Mouse (Mus musculus) frontal cortex, postnatal 14 days (tissue): ENCODE measurements at regions not wholly inside any gene's neighbourhood (a gene's known extent, or its start where the extent isn't known, plus 50 kb on each side); places are given as distances from the start of the nearest gene placed in this dataset.
A peak's percentile ranks its signal among the peaks of the same experiment; 100 is the strongest.

ENCODE experiments used
- DNase-seq, 2 experiments: peaks; one replicate each; pipeline ENCODE4 v3.0.0; 2022; ENCODE audit warnings: low spot score in 2 of 2

- peak; percentile 4 to 6 for DNase-seq
These were observed 481.0 kb downstream of the Lipi start for GRCm38 (mm10) chr16:75104894-75105293.

- DNase-seq: no peak
These were observed 492.7 kb downstream of the Lipi start for GRCm38 (mm10) chr16:75093163-75093562.

GRCm38 (mm10) chr16:75092471-75093130 is 493.3 kb downstream of the Lipi start:
- peak in 1 of 2 experiments; percentile 18 for DNase-seq

- DNase-seq: peak in 1 of 2 experiments; percentile 7
These were observed 493.9 kb downstream of the Lipi start for GRCm38 (mm10) chr16:75091931-75092330.

DNA sequence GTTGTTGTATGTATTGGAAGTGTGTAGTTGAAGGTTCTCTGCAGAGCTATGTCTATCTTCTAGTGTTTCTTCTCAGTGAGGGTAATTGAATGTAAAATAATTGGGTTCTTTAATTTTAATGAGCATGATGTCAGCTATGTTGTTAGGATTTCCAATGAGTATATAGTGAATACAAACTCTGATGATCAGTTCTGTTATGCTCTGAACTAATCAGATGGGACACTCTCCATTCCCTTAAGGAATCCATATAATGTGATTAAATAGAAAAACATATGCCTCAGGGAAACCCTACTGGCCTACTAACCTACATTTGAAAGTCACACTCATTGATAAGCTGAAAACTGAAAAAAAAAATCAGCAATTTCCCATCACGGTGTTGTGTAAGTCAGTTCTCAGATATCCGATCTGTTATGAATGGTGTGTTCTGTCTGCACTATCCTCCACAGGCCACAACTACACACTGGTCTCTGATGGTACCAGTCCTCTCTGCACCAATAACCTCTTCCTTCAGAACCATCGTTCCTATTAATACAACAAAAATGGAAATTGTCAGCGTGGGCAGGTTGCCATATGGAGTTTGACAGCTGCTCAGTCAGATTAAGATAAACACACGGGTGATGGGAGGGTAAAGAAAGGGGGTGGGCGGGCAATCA is 496.4 kb downstream of the Lipi start:
- peak in 1 of 2 experiments; percentile 16 for DNase-seq

DNA sequence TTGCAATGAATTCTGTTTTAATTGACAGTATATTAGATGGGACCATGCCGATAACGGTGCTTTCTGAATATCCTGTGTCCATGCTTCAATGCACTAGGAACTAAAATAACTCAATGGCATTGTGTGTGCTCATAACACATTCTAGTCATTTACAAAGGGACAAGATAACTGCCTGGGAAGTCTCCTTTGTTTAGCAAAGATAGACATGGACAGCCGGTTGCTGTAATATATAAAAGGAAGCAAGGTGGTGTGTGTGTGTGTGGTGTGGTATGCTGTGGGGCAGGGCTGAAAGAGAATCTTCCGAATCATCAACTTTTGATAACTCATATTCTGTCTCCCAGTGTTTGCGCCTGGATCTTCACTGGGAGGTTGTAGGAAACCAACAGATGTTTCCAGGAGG is 497.2 kb downstream of the Lipi start:
- no peak for DNase-seq

GRCm38 (mm10) chr16:75065281-75065680 is 520.6 kb downstream of the Lipi start:
- no peak for DNase-seq

DNA sequence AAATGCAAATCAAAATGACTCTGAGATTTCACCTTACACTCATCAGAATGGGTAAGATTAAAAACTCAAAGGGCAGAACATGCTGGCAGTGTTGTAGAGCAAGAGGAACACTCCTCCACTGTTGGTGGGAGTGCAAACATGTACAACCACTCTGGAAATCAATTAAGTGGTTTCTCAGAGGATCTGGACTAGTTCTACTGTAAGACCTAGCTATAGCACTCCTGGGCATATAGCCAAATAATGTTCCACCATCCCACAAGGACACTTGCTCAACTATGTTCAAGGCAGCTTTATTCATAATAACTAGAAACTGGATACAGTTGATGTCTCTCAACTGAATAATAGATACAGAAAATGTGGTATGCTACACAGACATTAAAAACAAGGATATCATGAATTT is 532.9 kb downstream of the Lipi start:
- DNase-seq: no peak

GRCm38 (mm10) chr16:75045969-75046368 is 539.9 kb downstream of the Lipi start:
- DNase-seq: no peak
